In the genomic region with DNA sequence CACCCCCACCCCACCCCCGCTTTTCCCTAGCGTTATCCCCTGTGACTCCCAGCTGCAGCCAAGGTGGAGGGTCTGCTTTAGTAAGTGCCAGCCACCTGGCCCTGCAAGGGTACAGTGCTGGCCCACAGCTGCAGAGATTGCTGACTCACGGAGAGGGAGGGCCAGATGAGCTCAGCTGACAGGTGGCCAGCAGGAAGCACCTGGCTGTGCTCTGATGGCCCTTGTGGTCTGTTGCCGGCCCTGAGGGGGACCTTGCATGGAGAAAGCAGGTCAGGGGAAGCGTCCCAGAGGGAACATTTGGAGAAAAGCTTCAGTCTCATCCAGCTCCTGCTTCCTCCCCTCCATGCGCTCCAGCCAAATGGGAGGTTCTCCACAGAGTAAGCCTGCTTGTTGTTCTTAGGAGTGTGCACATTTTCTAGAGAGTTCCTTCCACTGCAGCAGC, we compare ENCODE assay signal across 9 mouse cellular contexts.
DNase-seq lines count a peak whose midpoint lies in the region; ATAC-seq lines count a peak whose summit lies in the region.
"Had no signal": no experiment of that assay in that cellular context is flagged by ENCODE, and none has a peak within 500 bp of the region (broad histone marks: within the 10 kb centered on the region; RNA-seq: fewer than 3 reads in every experiment).

No protein-coding gene starts in this region.

- H3K4me3 ChIP-seq in liver, embryonic 11.5 days (ENCODE audit: low read depth, low read length) = no peak overlapping the region
- no peak overlapping the region for H3K4me3 ChIP-seq in embryonic facial prominence, embryonic 11.5 days (ENCODE audit: low read depth, low read length)
- H3K4me3 ChIP-seq: left cerebral cortex, adult 2 months had no signal

- no peak for ATAC-seq in liver, embryonic 11.5 days (replicated peaks; ENCODE audit: low FRiP score)
- ATAC-seq in embryonic facial prominence, embryonic 11.5 days (replicated peaks; ENCODE audit: insufficient number of reproducible peaks, low FRiP score, low TSS enrichment, low read depth) = peak; percentile 46; the same call in 1 of the 2 replicates

- no peaks in the 10 kb centered on the region for H3K27me3 ChIP-seq in liver, embryonic 11.5 days (replicated peaks; ENCODE audit: control insufficient read depth, insufficient read depth, low read length)
- no peaks in the 10 kb centered on the region for H3K27me3 ChIP-seq in embryonic facial prominence, embryonic 11.5 days (ENCODE audit: control insufficient read depth, insufficient read depth, low read length)

- H3K27ac ChIP-seq in liver, embryonic 11.5 days (ENCODE audit: low read depth, low read length) = no peak overlapping the region
- no peak overlapping the region for H3K27ac ChIP-seq in embryonic facial prominence, embryonic 11.5 days (replicated peaks; ENCODE audit: low read depth, low read length)
- H3K27ac ChIP-seq: left cerebral cortex, adult 2 months had no signal

- no peaks in the 10 kb centered on the region for H3K9me3 ChIP-seq in liver, embryonic 11.5 days (ENCODE audit: control insufficient read depth, low read length)
- no peaks in the 10 kb centered on the region for H3K9me3 ChIP-seq in embryonic facial prominence, embryonic 11.5 days (replicated peaks; ENCODE audit: control insufficient read depth, low read length)

- H3K4me2 ChIP-seq in liver, embryonic 11.5 days = no peak overlapping the region
- H3K4me2 ChIP-seq in embryonic facial prominence, embryonic 11.5 days (ENCODE audit: low read depth, low read length) = no peak overlapping the region

- H3K9ac ChIP-seq in liver, embryonic 11.5 days (ENCODE audit: low read depth, low read length) = no peak overlapping the region
- no peak overlapping the region for H3K9ac ChIP-seq in embryonic facial prominence, embryonic 11.5 days (replicated peaks; ENCODE audit: low read length)

- DNase-seq in liver = peak; percentile 5
- no peak for DNase-seq in liver, embryonic 11.5 days (ENCODE audit: low spot score)
- DNase-seq in embryonic facial prominence, embryonic 11.5 days (ENCODE audit: low spot score) = peak; percentile 22
- DNase-seq in heart, postnatal 4 days = peak; percentile 17
- peak; percentile 12 for DNase-seq in lung, postnatal 25 days (ENCODE audit: low spot score)
- DNase-seq in yolk sac, embryonic 10.5 days (ENCODE audit: low spot score) = peak; percentile 4
- no peak for DNase-seq in right cerebral cortex, postnatal 4 days
- no peak for DNase-seq in B cell, adult 2 months

- H3K36me3 ChIP-seq in liver, embryonic 11.5 days (ENCODE audit: control insufficient read depth, insufficient read depth, low read length) = no peaks in the 10 kb centered on the region
- no peaks in the 10 kb centered on the region for H3K36me3 ChIP-seq in embryonic facial prominence, embryonic 11.5 days (replicated peaks; ENCODE audit: control insufficient read depth, insufficient read depth, low read depth, low read length)

- 19% methylated on average over 6 of the region's 6 CpGs for WGBS in liver, embryonic 11.5 days
- 22% methylated on average over 6 of the region's 6 CpGs for WGBS in embryonic facial prominence, embryonic 11.5 days

- no peaks in the 10 kb centered on the region for H3K4me1 ChIP-seq in liver, embryonic 11.5 days (replicated peaks; ENCODE audit: control insufficient read depth, insufficient read depth, low read length)
- no peaks in the 10 kb centered on the region; the same call in 1 of the 2 replicates for H3K4me1 ChIP-seq in embryonic facial prominence, embryonic 11.5 days (ENCODE audit: control insufficient read depth, insufficient read depth, low read length)

Comparison
In these comparisons a context has a peak if more than half of its experiments do, and no peak if none do; other contexts are left out.
1. DNase-seq: peak in liver (single experiment), embryonic facial prominence, embryonic 11.5 days (single experiment), heart, postnatal 4 days (single experiment), lung, postnatal 25 days (single experiment) and yolk sac, embryonic 10.5 days (single experiment); none in liver, embryonic 11.5 days (single experiment), right cerebral cortex, postnatal 4 days (single experiment) and B cell, adult 2 months (0 of 2).